In the genomic region with DNA sequence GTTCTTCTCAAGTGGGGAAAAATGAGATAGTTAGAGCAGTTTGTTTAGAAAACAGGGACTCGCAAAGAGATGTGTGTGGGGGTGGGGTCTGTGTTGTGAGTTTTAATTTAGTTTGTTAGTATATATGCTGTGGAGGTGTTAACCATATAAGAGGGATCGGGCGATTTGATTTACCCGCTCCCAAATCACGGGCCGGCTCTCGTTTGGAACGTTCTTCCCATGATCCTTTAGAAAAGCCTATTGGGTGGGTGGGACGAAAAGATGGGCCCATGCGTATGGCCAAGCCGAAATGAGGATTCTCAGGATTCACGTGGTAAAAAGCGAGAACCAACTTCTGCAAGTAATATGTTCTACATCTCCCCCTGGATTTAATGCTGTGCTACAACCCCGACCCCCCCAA, we compare ENCODE assay signal across 1 mouse cellular context.
TF ChIP-seq lines count a peak whose summit lies in the region.

No protein-coding gene starts in this region.

TF ChIP-seq in CH12.LX, 34 proteins besides CTCF, POLR2A, EP300 and RAD21 (continued from another document):
- TF ChIP-seq MAX (IDR thresholded peaks at IDR 0.05; ENCODE audit: low read length) (peak; percentile 76; the same call in 1 of the 2 replicates), E2F4 (IDR thresholded peaks at IDR 0.05; ENCODE audit: insufficient replicate concordance, low read depth, low read length) (no peak), CHD2 (IDR thresholded peaks at IDR 0.05; ENCODE audit: low read length) (peak; percentile 79; the same call in 1 of the 2 replicates), NELFE (IDR thresholded peaks at IDR 0.05; ENCODE audit: low read depth, low read length) (no peak), BHLHE40 (IDR thresholded peaks at IDR 0.05; ENCODE audit: low read depth, low read length) (peak; percentile 58; the same call in 1 of the 2 replicates), HCFC1 (IDR thresholded peaks at IDR 0.05; ENCODE audit: low read depth, low read length) (no peak), JUN (IDR thresholded peaks at IDR 0.05; ENCODE audit: insufficient read depth, low read depth, low read length) (no peak), KAT2A (IDR thresholded peaks at IDR 0.05; ENCODE audit: insufficient replicate concordance, low read length) (no peak), ZC3H11A (IDR thresholded peaks at IDR 0.05; ENCODE audit: low read depth, low read length) (no peak), ZMIZ1 (IDR thresholded peaks at IDR 0.05; ENCODE audit: low read depth, low read length) (no peak), MAZ (IDR thresholded peaks at IDR 0.05; ENCODE audit: low read depth, low read length) (no peak), GABPA (IDR thresholded peaks at IDR 0.05; ENCODE audit: insufficient replicate concordance, low read depth, low read length) (no peak), NRF1 (IDR thresholded peaks at IDR 0.05; ENCODE audit: low read depth, low read length) (no peak), ZKSCAN1 (IDR thresholded peaks at IDR 0.05; ENCODE audit: borderline replicate concordance, low read depth, low read length) (no peak), POLR2AphosphoS2 (IDR thresholded peaks at IDR 0.05; ENCODE audit: low read depth, low read length) (no peak), PAX5 (IDR thresholded peaks at IDR 0.05; ENCODE audit: low read length) (no peak), UBTF (IDR thresholded peaks at IDR 0.05; ENCODE audit: low read depth, low read length) (no peak), IRF4 (IDR thresholded peaks at IDR 0.05; ENCODE audit: low read depth, low read length) (no peak)
